In genomic region chr7:121864858-121865585, GRCm38 (mm10) we compare ENCODE assay signal across 8 mouse cellular contexts. TPM values are rescaled to one million over a fixed set of nuclear protein-coding genes. Genes with fewer than 3 reads are reported as not detected.
DNase-seq lines count a peak whose midpoint lies in the region; ATAC-seq lines count a peak whose summit lies in the region.

TSS of gene Scnn1b (plus strand) at chr7:121865038.

- peaks cover 18% of the 10 kb centered on the region for H3K27me3 ChIP-seq in forebrain, embryonic 11.5 days (ENCODE audit: control insufficient read depth, insufficient read depth, low read length)
- H3K27me3 ChIP-seq in midbrain, embryonic 14.5 days (ENCODE audit: control insufficient read depth, insufficient read depth, low read length), result peaks cover 9% of the 10 kb centered on the region; the same call in 1 of the 2 replicates

- H3K27ac ChIP-seq in forebrain, embryonic 11.5 days (ENCODE audit: low read depth, low read length), result no peak within 1 kb of the TSS
- no peak within 1 kb of the TSS for H3K27ac ChIP-seq in midbrain, embryonic 14.5 days (replicated peaks; ENCODE audit: low read depth, low read length)

- peak; percentile 14 to 28 for DNase-seq in cerebellum, postnatal 25 days
- no peak for DNase-seq in cerebellum, adult 9-10 months
- DNase-seq in forebrain, embryonic 11.5 days (ENCODE audit: low spot score), result peak; percentile 52
- peak; percentile 40 for DNase-seq in kidney, postnatal 10 days
- peak; percentile 24 for DNase-seq in midbrain, embryonic 14.5 days
- DNase-seq in left cerebral cortex, adult 9 months (ENCODE audit: low spot score in 2 of 2), result no peak
- no peak for DNase-seq in cerebellum, postnatal 4 days (ENCODE audit: low spot score in 2 of 2)

- peak within 1 kb of the TSS; percentile 59 for H3K4me2 ChIP-seq in forebrain, embryonic 11.5 days (ENCODE audit: low read depth, low read length, severe bottlenecking)
- peak within 1 kb of the TSS; percentile 67 for H3K4me2 ChIP-seq in midbrain, embryonic 14.5 days (ENCODE audit: low read length)

- H3K9ac ChIP-seq in forebrain, embryonic 11.5 days (ENCODE audit: low read length), result no peak within 1 kb of the TSS
- peak within 1 kb of the TSS; percentile 20; the same call in 1 of the 2 replicates for H3K9ac ChIP-seq in midbrain, embryonic 14.5 days (replicated peaks; ENCODE audit: low read length)

- H3K4me1 ChIP-seq in forebrain, embryonic 11.5 days (replicated peaks; ENCODE audit: control insufficient read depth, insufficient read depth, low read length), result peaks cover 4% of the 10 kb centered on the region; the same call in 1 of the 2 replicates
- 0 out of 2 replicates have a peak, but pooled peaks cover 6% of the 10 kb centered on the region for H3K4me1 ChIP-seq in midbrain, embryonic 14.5 days (ENCODE audit: control insufficient read depth, insufficient read depth, low read length)

- no peaks in the 10 kb centered on the region for H3K9me3 ChIP-seq in forebrain, embryonic 11.5 days (ENCODE audit: control insufficient read depth, low read length)
- H3K9me3 ChIP-seq in midbrain, embryonic 14.5 days (ENCODE audit: control insufficient read depth, low read length), result no peaks in the 10 kb centered on the region

- WGBS in forebrain, embryonic 11.5 days, result 3% methylated on average over 39 of the region's 42 CpGs
- 3% methylated on average over 39 of the region's 42 CpGs for WGBS in midbrain, embryonic 14.5 days

- ATAC-seq in forebrain, embryonic 11.5 days (replicated peaks; ENCODE audit: low FRiP score), result no peak
- no peak for ATAC-seq in midbrain, embryonic 14.5 days (ENCODE audit: low FRiP score, low TSS enrichment)
- no peak for ATAC-seq in cerebellum, adult (ENCODE audit: insufficient number of reproducible peaks, low FRiP score, low TSS enrichment)

- peak within 1 kb of the TSS; percentile 25 for H3K4me3 ChIP-seq in forebrain, embryonic 11.5 days (ENCODE audit: low read depth, low read length)
- H3K4me3 ChIP-seq in midbrain, embryonic 14.5 days (replicated peaks; ENCODE audit: low read depth, low read length), result peak within 1 kb of the TSS; percentile 33

- no peaks in the 10 kb centered on the region for H3K36me3 ChIP-seq in forebrain, embryonic 11.5 days (ENCODE audit: control insufficient read depth, insufficient read depth, low read length)
- H3K36me3 ChIP-seq in midbrain, embryonic 14.5 days (ENCODE audit: control insufficient read depth, insufficient read depth, low read length), result no peaks in the 10 kb centered on the region

RNA-seq across cellular contexts. Expression of gene Scnn1b, which starts in this region (rescaled TPM):
- polyA plus RNA-seq in forebrain, embryonic 11.5 days (2014; fragmentation: Nextera tagmentation; extraction: Ambion mirVana), result 0.07 TPM in 1 of 2 replicates, not detected in the other
- 0.11 and 0.13 TPM in 2 replicates for polyA plus RNA-seq in midbrain, embryonic 14.5 days (2014; fragmentation: Nextera tagmentation; extraction: Ambion mirVana)

Comparison
In these comparisons a context has a peak if more than half of its experiments do, and no peak if none do; other contexts are left out.
1. DNase-seq: peak in cerebellum, postnatal 25 days (2 of 2) and kidney, postnatal 10 days (single experiment); none in cerebellum, adult 9-10 months (single experiment), left cerebral cortex, adult 9 months (0 of 2) and cerebellum, postnatal 4 days (0 of 2).
2. Peak in DNase-seq, H3K4me3 ChIP-seq and H3K4me2 ChIP-seq in forebrain, embryonic 11.5 days; RNA of the gene not detected or under 1 TPM.
3. Peak in DNase-seq, H3K4me3 ChIP-seq, H3K9ac ChIP-seq and H3K4me2 ChIP-seq in midbrain, embryonic 14.5 days; RNA of the gene not detected or under 1 TPM.